In genomic region chr8:104350047-104350446, GRCm38 (mm10) we compare ENCODE assay signal across 30 mouse cellular contexts. TPM values are rescaled to one million over a fixed set of nuclear protein-coding genes. Genes with fewer than 3 reads are reported as not detected.
"Had no signal": no experiment of that assay in that cellular context is flagged by ENCODE, and none has a peak within 500 bp of the region (broad histone marks: within the 10 kb centered on the region; RNA-seq: fewer than 3 reads in every experiment).

No protein-coding gene starts in this region.

- DNase-seq: gastrocnemius, postnatal 14 days; heart, adult 18-20 months; heart, postnatal 10 days; heart, postnatal 4 days; kidney, adult 11 months; kidney, adult 2 months; kidney, adult 9 months; kidney, postnatal 14 days; kidney, postnatal 36 days; layer of hippocampus, adult 9-11 months; layer of hippocampus, postnatal 36 days; left cerebral cortex, postnatal 4 days had no signal

- ATAC-seq: hindbrain, embryonic 16.5 days; inflammation-experienced regulatory T-cells, adult 6 months; liver, embryonic 12.5 days had no signal

- H3K9ac ChIP-seq: heart, embryonic 12.5 days; hindbrain, embryonic 12.5 days; hindbrain, embryonic 14.5 days; kidney, embryonic 15.5 days; limb, embryonic 13.5 days; limb, embryonic 15.5 days; liver, embryonic 12.5 days; liver, embryonic 14.5 days had no signal

- H3K9me3 ChIP-seq: heart, embryonic 10.5 days; heart, embryonic 12.5 days; hindbrain, embryonic 10.5 days; hindbrain, embryonic 12.5 days; kidney, embryonic 15.5 days; limb, embryonic 13.5 days; limb, embryonic 15.5 days; liver, embryonic 12.5 days had no signal

- H3K27ac ChIP-seq: heart, embryonic 10.5 days; hindbrain, embryonic 10.5 days; hindbrain, embryonic 12.5 days; hindbrain, embryonic 14.5 days; kidney, embryonic 15.5 days; kidney, postnatal 0 days; limb, embryonic 13.5 days; limb, embryonic 15.5 days; liver, embryonic 12.5 days; liver, embryonic 14.5 days had no signal

- H3K27me3 ChIP-seq: heart, embryonic 12.5 days; hindbrain, embryonic 12.5 days; kidney, embryonic 15.5 days; limb, embryonic 13.5 days; limb, embryonic 15.5 days; liver, embryonic 12.5 days had no signal

- H3K4me2 ChIP-seq: heart, embryonic 12.5 days; hindbrain, embryonic 12.5 days; hindbrain, embryonic 14.5 days; kidney, embryonic 15.5 days; limb, embryonic 13.5 days; limb, embryonic 15.5 days; liver, embryonic 12.5 days had no signal

- H3K4me1 ChIP-seq: hindbrain, embryonic 12.5 days; kidney, embryonic 15.5 days; limb, embryonic 13.5 days; limb, embryonic 15.5 days had no signal

- H3K4me3 ChIP-seq: heart, embryonic 10.5 days; heart, embryonic 12.5 days; hindbrain, embryonic 10.5 days; hindbrain, embryonic 12.5 days; kidney, embryonic 15.5 days; limb, embryonic 13.5 days; limb, embryonic 15.5 days; liver, embryonic 12.5 days had no signal

RNA-seq across cellular contexts. Expression of gene Cmtm2b, which starts 28.0 kb away (rescaled TPM):
- polyA plus RNA-seq: heart, embryonic 10.5 days; heart, embryonic 12.5 days; heart, embryonic 14.5 days; heart, embryonic 16.5 days; hindbrain, embryonic 10.5 days; hindbrain, embryonic 12.5 days; hindbrain, embryonic 14.5 days; hindbrain, embryonic 16.5 days; inflammation-experienced regulatory T-cells, adult 6 months; kidney, adult 2 months; kidney, embryonic 15.5 days; kidney, postnatal 0 days; large intestine, adult 2 months; limb, embryonic 11.5 days; limb, embryonic 13.5 days; limb, embryonic 15.5 days; liver, adult 2 months; liver, embryonic 12.5 days; liver, embryonic 14.5 days had no signal

RNA-seq across cellular contexts. Expression of gene Gm11020, which starts 28.7 kb away (rescaled TPM):
- polyA plus RNA-seq: heart, embryonic 10.5 days; heart, embryonic 12.5 days; heart, embryonic 14.5 days; heart, embryonic 16.5 days; hindbrain, embryonic 10.5 days; hindbrain, embryonic 12.5 days; hindbrain, embryonic 14.5 days; hindbrain, embryonic 16.5 days; inflammation-experienced regulatory T-cells, adult 6 months; kidney, adult 2 months; kidney, embryonic 15.5 days; kidney, postnatal 0 days; large intestine, adult 2 months; limb, embryonic 11.5 days; limb, embryonic 13.5 days; limb, embryonic 15.5 days; liver, adult 2 months; liver, embryonic 12.5 days; liver, embryonic 14.5 days had no signal

RNA-seq across cellular contexts. Expression of gene Cmtm1, which starts 40.1 kb away (rescaled TPM):
- polyA plus RNA-seq: heart, embryonic 10.5 days; heart, embryonic 12.5 days; heart, embryonic 14.5 days; heart, embryonic 16.5 days; hindbrain, embryonic 10.5 days; hindbrain, embryonic 12.5 days; hindbrain, embryonic 14.5 days; hindbrain, embryonic 16.5 days; inflammation-experienced regulatory T-cells, adult 6 months; kidney, adult 2 months; kidney, embryonic 15.5 days; kidney, postnatal 0 days; large intestine, adult 2 months; limb, embryonic 11.5 days; limb, embryonic 13.5 days; limb, embryonic 15.5 days; liver, adult 2 months; liver, embryonic 12.5 days; liver, embryonic 14.5 days had no signal

RNA-seq across cellular contexts. Expression of gene Gm45711, which starts 40.2 kb away (rescaled TPM):
- polyA plus RNA-seq: heart, embryonic 10.5 days; heart, embryonic 12.5 days; heart, embryonic 14.5 days; heart, embryonic 16.5 days; hindbrain, embryonic 10.5 days; hindbrain, embryonic 12.5 days; hindbrain, embryonic 14.5 days; hindbrain, embryonic 16.5 days; inflammation-experienced regulatory T-cells, adult 6 months; kidney, adult 2 months; kidney, embryonic 15.5 days; kidney, postnatal 0 days; large intestine, adult 2 months; limb, embryonic 11.5 days; limb, embryonic 13.5 days; limb, embryonic 15.5 days; liver, adult 2 months; liver, embryonic 12.5 days; liver, embryonic 14.5 days had no signal
